Mouse (Mus musculus) thymus, adult 18-20 months (tissue): Measurements from ENCODE around the gene Nubp1.
A peak's percentile ranks its signal among the peaks of the same experiment; 100 is the strongest.

Experiments
- DNase-seq, 2 experiments: peaks; one replicate each; pipeline ENCODE4 v3.0.0; 2022; ENCODE audit warnings: mixed read lengths in 2 of 2

Nubp1 gene

DNA sequence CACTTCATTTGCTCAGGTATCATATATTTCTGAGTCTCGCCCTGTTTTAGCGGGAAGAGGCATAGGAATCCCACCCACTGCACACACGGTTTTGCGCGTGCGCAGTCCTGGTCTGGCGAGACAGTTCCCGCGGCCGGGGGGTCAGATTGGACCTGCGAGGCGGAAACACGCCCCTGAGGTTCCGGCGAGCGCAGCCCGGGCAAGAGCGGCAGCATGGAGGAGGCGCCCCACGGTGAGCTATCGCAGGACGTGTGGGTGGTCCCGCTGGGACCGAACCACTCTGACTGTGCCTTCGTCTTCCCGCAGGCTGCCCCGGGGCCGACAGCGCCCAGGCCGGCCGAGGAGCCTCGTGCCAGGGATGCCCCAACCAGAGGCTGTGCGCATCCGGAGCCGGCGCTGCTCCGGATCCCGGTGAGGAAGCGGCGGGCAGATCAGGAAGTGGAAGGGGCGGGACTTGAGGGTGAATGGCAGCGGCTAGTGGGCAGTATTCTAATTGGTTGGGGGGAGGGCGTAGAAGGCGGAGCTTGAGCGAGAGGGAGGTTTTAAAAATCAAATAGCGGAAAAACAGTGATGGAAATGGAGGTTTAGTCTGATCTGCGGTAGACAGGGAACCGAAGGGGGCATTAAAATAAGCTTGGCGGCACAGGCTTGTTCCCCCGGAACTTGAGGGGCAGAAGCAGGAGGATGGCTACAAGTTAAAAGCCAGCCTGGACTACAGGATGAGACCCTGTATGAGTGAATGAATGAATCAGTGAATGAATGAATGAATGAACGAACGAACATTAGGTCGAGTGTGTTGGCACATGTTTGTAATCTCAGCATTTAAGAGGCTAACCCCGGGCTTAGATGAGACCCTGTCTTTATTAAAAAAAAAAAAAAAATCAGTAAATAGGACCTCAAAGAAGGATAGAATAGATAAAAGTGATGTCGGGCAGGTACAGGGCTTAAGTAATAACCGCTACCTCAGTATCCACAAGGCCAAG, at the start of gene Nubp1:
Gene Nubp1, plus strand, starts transcription at position 185 of the 983 bp plus-strand sequence.
- peak; percentile 80 to 87 for DNase-seq

DNA sequence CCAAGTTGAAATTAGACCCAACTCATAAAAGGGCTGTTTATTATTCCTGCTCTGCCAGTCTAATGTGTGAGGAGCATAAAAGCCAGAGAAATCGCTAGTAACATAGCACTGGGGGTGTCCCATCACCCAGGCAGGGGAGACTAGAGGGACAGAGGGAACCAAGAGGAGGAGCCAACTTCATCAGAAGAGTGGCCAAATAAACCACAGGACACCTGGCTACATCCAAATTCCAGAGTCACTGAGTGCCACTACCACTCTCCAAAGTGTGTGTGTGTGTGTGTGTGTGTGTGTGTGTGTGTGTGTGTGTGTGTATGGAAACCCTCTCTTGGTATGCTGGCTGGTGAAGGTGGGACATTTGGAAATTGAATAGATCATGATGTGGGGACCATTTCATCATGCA, 48.7 kb upstream of the Nubp1 start:
- no peak for DNase-seq

DNA sequence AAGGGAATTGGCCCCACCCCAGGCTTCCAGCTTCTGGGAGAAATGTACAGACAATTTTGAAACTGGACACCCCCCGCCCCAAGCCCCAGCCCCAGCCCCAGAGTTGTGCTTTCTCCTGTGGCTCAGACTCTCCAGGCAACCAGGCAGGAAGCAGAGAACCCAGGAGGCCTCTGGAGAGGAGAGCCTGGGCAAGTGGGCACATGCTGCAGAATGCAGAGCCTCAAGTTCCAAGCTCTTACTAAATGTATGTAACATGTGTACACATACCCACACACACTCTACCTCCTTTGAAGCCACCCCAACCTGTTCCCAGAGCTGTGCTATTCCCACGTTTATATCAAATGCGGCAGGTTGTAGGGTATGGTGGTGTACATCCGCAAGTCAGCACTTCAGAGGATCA, 46.0 kb upstream of the Nubp1 start:
- DNase-seq, result no peak

DNA sequence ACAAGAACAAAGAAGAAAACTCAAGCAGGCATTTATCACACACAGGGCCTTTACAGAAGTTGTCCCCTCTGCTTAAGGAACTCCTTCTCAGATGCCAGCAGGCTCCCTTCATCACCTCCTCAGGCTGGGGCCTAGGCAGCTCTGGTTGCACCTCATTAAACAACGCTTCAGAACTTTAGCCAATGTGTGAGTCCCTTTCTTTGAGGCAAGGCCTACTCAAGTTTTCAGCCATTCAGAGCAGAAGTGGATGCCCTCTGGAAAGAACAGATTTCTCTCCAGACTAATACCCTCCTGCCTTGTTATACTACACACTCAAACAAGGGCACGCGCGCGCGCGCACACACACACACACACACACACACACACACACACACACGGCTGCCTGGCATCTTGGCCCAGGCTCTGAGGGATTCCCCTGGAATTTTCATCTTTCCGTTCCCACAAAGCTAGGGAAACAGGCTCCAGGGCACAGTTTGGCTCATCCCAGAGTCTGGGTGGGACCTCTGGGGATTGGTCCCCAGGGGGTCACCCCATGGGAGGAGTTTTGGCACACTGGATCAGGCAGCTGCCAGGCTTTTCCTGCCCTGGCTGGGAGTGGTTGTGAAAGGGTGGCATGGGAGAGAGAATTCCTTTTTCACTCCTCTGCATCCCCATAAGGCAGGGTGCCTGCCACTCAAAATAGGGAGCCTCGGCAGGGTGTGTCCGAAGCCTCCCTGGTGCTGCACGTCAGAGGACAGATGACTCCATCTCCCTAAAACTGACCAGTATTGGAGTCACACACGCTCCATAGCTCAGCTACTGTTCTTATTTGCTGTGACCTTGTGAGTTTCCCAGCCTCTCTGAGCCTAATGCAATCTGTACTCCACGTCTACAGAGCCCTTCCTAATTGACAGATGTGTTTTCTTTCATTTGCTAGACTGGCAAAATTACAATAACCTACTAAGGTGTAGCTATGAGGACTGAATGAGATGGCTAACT, 45.2 kb upstream of the Nubp1 start:
- no peak for DNase-seq

DNA sequence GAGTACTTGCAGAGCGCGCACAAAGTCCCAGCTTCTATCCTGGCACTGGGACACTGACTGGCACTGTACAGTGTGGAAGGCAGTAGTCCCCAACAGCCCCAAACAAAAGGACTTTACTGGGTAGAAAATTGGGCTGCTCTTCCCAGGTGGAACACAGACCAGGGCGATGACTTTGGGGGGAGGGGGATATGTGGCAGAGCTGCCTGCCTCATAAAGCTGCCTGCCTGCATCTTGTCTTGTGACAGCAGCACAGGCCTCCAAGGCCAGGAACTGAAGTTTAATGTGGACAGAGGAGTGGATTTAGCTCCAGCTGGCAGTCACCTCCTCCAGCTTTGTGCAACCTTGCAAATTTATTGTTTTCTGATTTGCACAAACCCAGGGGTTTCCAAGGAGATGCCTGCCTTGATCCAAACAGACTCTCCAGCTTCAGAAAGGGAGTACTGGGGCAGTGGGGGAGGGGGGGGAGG, 42.2 kb upstream of the Nubp1 start:
- DNase-seq, result no peak

DNA sequence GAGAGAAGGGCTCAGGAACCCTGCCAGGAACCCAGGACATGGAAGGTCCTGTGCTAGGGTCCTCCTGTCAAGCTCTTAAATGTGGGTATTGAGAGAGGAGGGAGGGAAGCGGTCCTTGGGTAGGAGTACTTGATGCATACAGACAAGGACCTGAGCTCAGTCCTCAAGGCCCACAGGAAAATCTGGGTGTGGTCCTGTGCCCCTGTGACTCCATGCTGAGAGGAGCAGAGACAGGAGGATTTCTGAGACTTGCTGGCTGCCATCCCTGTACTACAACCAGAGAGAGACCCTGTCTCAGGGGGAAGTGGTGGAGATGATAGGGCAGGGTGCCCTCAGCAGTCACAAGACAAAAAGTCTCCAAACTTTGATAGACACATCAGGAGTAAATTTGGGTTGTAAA, 41.8 kb upstream of the Nubp1 start:
- DNase-seq, result no peak

DNA sequence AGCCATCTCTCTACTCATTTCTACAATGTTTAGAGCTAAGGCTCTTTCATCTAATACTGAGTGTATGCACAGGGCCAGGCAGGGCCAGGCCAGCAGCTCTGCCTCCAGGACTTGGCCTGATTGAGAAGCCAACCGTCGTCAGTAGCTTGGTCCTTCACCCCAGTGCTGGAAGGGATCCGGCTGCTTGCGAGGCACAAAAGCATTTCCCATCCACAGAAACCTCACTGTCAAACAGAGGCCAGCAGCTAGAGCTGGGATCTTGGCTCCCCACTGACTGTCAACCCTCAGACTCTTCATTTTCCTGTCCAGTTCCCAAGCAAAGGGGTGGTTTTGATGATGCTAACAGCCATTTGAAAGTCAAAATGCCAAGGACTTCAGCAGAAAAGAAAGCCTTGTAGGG, 39.4 kb upstream of the Nubp1 start:
- no peak for DNase-seq

DNA sequence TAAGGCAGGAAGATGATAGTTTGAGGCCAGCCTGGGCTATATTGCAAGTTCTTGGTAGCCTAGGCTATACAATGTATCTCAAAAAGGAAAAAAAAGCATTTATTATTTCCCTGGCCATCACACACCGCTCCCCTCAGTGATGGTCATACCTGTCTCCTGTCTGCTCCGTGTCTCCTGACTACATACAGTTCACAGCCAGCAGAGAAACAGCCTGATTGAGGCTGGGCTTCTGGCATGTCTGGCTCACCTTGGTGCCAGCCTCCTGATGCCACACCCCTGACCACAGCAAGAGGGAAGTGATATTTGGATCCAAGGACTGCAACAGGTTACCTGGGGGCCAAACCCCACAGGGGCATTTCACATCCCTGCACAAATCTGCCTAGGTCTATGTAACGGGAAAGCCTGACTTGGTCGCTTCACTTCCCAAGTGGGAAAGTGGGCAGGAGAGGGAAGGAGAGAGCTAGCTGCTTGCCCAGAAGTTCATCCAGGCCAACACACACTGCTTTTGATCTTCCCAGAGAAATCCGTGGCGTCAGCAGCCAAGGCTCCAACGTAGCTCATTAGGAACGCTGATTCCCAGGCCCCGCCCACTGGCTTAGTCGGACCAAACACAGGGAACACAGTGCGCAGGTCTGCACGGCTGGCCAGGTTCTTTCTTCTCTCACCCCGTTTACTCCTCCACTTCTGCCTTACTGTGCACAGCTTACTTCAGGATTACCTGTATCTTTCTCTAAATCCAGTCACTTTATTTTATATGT, 37.3 kb upstream of the Nubp1 start:
- no peak for DNase-seq

DNA sequence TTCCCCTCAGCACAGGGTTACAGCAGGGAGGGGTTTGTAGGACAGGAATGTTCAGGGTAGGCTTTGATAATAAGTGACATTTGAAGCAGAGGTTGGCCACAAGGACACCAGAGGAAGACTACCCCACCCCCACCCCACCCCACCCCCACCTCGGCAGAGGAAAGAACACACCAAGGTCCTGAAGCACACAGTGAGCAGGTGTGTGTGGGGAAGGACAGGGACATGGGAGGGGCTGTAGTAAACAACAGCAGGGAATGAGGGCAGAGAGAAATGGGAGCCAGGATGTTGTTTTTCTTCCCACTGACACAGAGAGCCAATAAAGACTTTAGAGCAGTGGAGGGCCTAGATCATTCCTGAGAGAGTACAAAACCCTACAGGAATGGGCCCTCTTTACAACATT, 34.5 kb upstream of the Nubp1 start:
- DNase-seq, result no peak

DNA sequence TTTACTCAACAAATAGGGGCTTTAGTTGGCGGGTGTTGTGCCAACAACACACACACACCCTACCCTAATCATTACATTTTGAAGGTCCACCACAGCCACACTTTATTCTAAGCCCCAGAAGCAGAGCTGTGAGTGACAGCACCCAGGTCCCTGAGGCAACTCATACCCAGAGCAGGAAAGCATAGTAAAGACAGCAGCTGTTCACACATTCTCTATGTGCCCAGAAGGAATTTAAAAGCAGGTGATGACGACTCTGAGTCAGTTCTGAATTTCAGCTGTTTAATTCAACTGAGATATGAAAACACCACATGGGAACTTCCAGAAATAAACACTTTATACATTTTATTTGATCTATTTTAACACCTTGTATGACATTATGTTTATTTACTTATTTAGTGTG, 32.2 kb upstream of the Nubp1 start:
- no peak for DNase-seq

DNA sequence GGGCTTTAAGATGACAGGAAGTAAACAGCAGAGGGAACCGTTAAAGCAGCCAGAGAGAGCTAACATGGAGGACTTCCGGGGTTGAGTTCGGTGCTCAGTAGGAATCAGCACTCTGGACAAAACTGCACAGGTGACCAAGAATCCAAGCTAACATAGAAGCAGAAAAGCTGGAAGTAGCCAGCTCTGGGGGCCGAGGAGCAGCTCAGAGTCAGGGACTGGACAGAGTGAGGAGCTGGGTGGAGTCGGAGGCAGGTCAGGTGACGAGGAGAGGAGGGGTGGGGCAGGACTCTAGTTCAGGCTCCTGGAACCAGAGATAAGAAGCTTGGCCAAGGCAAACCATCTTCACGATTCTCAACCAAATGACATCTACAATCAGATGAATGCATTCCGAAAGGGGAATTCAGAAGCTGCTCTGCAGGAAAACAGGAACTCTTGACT, 27.7 kb upstream of the Nubp1 start:
- DNase-seq, result peak; percentile 15 to 16

DNA sequence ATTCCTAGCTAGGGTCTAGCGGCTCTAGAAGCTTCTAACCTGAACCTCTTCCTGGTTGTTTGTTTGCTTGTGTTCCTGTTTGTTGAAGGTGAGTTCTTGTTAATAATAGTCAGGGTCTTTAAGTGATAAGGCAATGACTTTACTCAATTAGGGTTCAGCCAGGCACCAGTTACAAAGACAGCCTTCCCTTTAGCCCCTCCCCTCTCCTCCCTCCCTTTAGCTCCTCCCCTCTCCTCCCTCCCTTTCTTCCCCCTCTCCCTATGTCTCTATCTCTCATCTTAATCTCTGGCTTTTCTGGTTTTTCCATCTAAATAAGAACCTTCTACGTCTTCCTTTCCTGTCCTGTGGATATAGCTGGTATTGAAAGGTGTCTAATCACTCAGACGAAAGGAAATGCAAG, 27.2 kb upstream of the Nubp1 start:
- DNase-seq, result no peak

DNA sequence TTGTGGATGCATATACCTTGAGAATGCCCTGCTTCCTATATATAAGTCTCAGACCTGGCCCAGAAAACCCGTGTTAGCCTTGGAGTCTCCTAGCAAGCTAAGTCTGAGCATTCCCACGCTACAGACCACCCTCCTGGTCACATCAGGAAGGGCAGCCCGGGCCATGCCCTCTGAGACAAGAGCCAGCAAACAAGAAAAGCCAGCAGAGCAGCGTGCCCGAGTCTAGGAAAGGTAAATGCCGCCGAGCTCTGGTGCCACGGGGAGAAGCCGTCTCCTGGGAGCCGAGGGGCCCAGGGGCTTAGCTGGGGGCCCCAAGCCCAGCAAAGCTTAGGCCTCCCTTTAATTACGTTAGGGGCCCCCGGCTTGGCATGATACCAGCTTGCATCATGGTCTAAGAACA, 26.5 kb upstream of the Nubp1 start:
- DNase-seq, result no peak

DNA sequence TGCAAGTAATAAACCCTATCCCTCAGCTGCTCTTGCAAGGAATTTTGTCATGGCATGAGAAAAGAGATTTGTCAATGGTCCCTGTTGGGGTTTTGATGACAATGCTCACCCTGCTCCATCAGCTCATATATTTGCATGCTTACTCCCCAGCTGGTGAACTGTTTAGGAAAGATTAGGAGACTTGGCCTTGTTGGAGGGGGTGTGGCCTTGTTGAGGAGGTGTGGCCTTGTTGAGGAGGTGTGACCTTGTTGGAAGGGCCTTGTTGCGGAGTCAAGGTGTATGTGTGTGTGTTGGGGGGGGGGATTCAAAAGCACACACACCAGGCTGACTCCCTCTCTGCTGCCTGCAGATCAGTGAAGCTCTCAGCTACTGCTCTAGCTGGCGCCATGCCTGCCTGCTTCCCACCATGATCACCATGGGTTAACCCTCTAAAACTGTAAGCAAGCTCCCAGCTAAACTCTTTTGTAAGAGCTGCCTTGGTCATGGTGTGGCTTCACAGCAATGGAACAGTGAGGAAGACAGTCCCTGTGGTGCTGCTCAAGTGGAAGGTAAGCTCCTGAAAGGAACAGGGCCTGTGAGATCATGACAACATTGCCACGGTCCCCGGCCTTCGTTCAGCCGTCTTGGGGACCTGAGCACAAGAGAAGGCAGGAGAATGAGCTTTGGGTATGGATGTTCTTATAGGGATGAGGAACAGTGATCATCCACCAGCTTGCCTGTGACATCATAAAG, 22.9 kb upstream of the Nubp1 start:
- no peak for DNase-seq

DNA sequence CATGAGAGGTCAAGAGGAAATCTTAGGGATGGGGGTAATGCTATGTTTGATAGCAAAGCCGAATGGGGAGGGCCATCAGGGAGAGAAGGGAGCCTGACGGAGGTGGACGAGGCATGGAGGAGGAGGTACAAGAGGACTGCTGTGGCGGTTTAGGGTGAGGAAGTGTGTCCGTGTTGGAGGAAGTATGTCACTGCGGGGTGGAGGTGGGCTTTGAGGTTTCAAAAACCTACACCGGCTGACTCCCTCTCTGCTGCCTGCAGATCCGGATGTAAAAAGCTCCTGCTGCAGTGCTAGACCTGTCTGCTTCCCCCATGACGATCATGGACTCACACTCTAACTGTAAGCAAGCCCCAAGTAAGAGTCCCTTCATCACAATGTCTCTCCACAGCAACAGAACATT, 19.2 kb upstream of the Nubp1 start:
- DNase-seq, result no peak

DNA sequence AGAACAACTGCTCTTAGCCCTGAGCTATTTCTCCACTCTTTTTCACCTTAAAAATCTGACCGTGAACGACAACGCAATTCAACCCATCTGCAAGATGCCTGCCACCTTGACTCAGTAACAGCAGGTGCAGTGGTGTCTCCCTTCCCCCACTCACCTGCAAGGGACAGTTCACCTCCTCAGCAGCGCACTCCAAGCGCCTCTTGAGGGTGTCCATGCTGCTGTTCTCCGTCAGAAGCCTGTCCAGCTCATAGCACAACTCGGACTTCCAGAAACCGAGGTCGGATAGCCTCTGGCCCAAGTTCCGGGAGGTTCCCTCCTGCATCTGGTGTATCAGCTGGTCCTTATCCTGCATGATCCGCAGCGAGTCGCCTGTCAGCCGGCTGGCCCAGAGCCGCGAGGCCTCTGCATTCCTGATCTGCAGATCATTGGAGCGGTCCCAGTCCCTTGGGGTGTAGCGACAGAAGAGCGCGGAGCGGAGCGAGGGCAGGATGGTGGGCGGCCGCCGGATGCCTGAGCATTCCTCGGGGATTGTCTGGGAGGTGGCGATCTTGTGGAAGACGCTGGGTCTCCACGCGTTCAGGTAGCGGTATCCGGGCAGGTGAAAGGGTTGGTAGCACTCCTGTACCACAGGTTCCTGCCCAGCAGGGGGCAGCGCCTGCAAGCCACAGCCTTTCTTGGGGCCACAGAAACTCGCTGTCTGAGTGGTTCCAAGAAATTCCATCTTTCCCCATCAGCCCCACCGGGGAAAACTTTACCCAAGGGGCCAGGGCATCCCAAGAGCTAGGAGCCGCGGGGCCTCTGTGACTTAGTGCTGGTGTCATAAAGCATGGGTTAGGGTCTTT, 16.8 kb upstream of the Nubp1 start, which contains the start of gene Tekt5:
Gene Tekt5, minus strand, starts transcription at position 792 of the 842 bp plus-strand sequence.
- no peak for DNase-seq

DNA sequence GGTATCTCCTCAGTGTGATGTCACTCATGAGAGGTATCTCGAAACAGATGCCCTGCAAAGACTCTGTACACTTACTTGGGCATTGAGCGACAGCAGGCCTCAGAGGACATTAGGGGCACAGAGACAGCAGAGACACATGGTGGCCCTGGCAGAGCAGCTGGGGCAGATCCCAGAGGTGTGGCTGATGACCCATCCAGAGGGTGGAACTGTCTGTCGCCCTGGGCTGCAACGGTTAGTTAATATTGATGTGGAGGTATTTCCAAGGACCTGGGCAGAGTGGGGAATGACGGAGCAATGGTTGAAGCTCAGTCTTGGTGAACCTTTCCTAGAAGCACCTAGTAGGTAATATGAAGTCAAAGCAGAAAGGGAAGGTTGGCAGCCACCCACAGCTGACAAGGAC, 13.0 kb upstream of the Nubp1 start:
- no peak for DNase-seq

DNA sequence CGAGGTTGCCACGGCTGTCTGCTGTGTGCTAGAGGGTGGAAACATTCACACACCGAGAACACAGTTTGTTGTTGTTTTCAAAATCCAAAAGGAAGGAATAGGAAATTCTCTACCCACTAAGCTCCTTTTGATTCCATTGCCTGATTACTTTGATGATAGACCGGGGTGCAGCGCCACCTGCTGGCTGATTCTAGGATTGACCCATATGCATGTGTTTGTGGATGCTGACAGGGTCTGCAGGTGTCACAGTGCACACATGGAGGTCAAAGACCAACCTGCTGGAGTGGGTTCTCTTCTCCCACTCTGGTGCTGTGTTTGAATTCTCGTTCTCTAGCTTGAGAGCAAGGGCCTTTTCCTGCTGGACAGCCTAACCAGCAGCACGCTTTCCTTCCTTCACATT, 12.6 kb upstream of the Nubp1 start:
- DNase-seq, result peak; percentile 54 to 60

DNA sequence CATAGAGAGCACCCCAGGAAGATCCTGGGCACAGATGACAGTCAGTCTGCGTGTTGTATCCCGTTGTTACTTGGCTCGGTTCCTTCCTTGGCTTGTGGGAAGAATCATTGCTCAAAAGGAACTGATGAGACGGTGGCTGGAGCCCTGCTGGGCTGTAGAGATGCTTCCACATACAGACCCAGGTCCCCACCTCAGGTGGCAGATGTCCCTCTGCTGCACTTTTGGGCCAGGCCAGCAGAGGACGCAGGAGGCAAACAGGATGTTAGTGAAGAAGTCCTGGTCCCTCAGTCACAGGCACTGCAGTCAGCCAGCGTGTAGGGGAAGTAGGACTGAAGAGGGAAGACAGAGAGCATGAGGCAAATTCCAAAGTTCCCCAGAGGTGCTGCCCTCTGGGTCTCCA, 4.2 kb downstream of the Nubp1 start:
- no peak for DNase-seq

DNA sequence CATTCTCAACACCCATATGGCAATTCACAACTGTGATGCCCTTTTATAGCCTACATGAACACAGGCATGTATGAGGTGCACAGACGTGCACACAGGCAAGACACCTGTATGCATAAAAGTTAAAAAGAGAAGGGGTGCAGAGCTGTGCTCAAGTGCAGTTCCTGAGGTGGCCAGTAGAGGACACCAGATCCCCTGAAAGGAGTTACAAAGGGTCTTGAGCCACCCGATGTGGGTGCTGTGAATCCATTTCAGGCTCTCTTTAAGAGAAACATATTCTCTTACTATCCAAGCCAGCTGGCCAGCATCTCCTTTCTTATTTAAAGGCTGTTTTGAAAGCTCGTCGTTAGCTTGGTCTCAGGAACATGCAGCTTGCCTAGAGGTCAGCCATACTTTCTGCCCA, 5.1 kb downstream of the Nubp1 start:
- DNase-seq, result no peak

DNA sequence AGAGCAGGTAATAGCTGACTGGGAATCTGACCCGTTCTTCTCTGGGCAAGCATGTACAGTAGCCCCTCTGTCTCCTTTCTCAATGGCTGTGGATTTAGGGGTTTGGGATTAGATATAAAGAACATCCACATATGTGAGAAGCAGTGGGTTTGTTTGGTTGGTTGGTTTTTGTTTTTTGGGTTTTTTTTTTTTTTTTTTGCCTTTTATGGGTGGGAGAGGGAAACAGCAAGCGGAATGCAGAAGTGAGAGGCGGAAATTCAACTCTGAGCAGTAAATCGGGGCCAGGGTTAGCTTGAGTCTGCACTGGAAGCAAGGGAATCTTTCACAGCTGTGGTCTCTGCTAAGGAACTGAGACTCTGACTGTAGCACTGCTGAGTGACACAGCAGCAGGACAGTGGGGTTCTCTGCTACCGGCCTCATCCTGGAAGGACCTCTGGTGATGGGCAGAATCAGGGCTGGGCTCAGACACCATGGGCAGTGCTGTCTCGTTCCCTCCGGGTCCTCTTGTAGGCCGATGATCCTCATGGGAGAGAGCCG, 6.0 kb downstream of the Nubp1 start:
- no peak for DNase-seq
